Mouse (Mus musculus) ES-E14 (cell line): ENCODE results near the gene Gbf1. TPM values are rescaled to one million over a fixed set of nuclear protein-coding genes. Genes with fewer than 3 reads are reported as not detected.

Source experiments
- DNase-seq: peaks from one replicate; pipeline ENCODE4 v3.0.0-alpha.2; 2013; ENCODE audit warnings: low read depth, low spot score
- H3K27ac ChIP-seq: 2 replicates; pipeline ENCODE4 v1.5.1; 2012; ENCODE audit warnings: low read depth, mild to moderate bottlenecking, low read length, moderate library complexity, mixed read lengths; ENCODE audit not compliant: poor library complexity, insufficient read depth, severe bottlenecking
- H3K36me3 ChIP-seq: 2 replicates; pipeline ENCODE4 v1.6.1; 2012; ENCODE audit warnings: mild to moderate bottlenecking, low read length, moderate library complexity, mixed read lengths; ENCODE audit not compliant: control insufficient read depth, poor library complexity, insufficient read depth, severe bottlenecking
- H3K4me1 ChIP-seq, 2 experiments: fragments of 150-350 bp in 1 of 2; sonication (generic) in 1 of 2; 2 replicates each; pipeline ENCODE4 v1.6.1; 2012; ENCODE audit warnings: low read length in 2 of 2, mild to moderate bottlenecking in 1 of 2, mixed read lengths in 1 of 2; ENCODE audit not compliant: control insufficient read depth in 2 of 2, insufficient read depth in 2 of 2, poor library complexity in 1 of 2
- H3K4me3 ChIP-seq, 2 experiments: fragments of 150-350 bp in 1 of 2; sonication (generic) in 1 of 2; 2 replicates each; pipeline ENCODE4 v1.5.1; 2012; ENCODE audit warnings: low read length in 2 of 2, low read depth in 1 of 2, mild to moderate bottlenecking in 1 of 2, mixed read lengths in 1 of 2; ENCODE audit not compliant: insufficient read depth in 1 of 2, poor library complexity in 1 of 2, severe bottlenecking in 1 of 2
- H3K9ac ChIP-seq: 2 replicates; pipeline ENCODE4 v1.6.1; 2012; ENCODE audit warnings: low read depth, mild to moderate bottlenecking, low read length, mixed read lengths; ENCODE audit not compliant: poor library complexity, insufficient read depth, severe bottlenecking
- H3K9me3 ChIP-seq: fragments of 150-350 bp; sonication (generic); 2 replicates; pipeline ENCODE4 v1.6.1; 2012; ENCODE audit warnings: low read depth, mild to moderate bottlenecking, low read length; ENCODE audit not compliant: control insufficient read depth, insufficient read depth
- CHD2 ChIP-seq: IDR thresholded peaks from 2 replicates; pipeline ENCODE4 v1.6.1; 2014; ENCODE audit warnings: mild to moderate bottlenecking, low read depth, low read length, inconsistent platforms
- HCFC1 ChIP-seq: IDR thresholded peaks from 2 replicates; pipeline ENCODE4 v1.6.1; 2012; ENCODE audit warnings: low read length, inconsistent platforms, borderline replicate concordance; ENCODE audit not compliant: insufficient read depth
- MAFK ChIP-seq: IDR thresholded peaks from 2 replicates; pipeline ENCODE4 v1.6.1; 2014; ENCODE audit warnings: mild to moderate bottlenecking, low read depth, low read length, inconsistent platforms; ENCODE audit not compliant: insufficient read depth
- ZC3H11A ChIP-seq: IDR thresholded peaks from 2 replicates; pipeline ENCODE4 v1.6.1; 2012; ENCODE audit warnings: low read depth, mild to moderate bottlenecking, inconsistent platforms, low read length, borderline replicate concordance
- ZNF384 ChIP-seq: IDR thresholded peaks from 2 replicates; pipeline ENCODE4 v1.6.1; 2012; ENCODE audit warnings: low read depth, low read length, inconsistent platforms
- in situ Hi-C, 2 experiments: fragments of 600-800 bp; cut with MboI; formaldehyde crosslinking; loops; one replicate each; pipeline ENCODE4 v1.15.1; 2025; ENCODE audit warnings: low sequenced_read_pairs in 2 of 2, inconsistent platforms in 1 of 2; ENCODE audit not compliant: unreplicated experiment in 2 of 2
- total RNA-seq: library from RNA; depleted of rRNA; stranded (reverse); fragments of 300-350 nt; gene quantifications from 2 replicates; pipeline ENCODE4 v1.2.3, GENCODE M21; 2012

Gene Gbf1
- total RNA-seq, 1 experiment: 29.0 TPM

GRCm38 (mm10) chr19:46318031-46318471 lies 165.7 kb downstream of the Gbf1 start:
- in situ Hi-C loops: no loop called here
- Histone ChIP-seq H3K36me3 (no peaks in the 10 kb centered on the region), H3K9me3 (no peaks in the 10 kb centered on the region), H3K4me1 (peaks cover 0 to 13% of the 10 kb centered on the region in 2 experiments; a peak in 1 of 4 replicates), H3K4me3 (peak overlapping the region; percentile 11 to 66; a peak in 3 of 4 replicates), H3K9ac (no peak overlapping the region), H3K27ac (no peak overlapping the region)
- no peak for TF ChIP-seq ZNF384
- no peak for TF ChIP-seq CHD2
- no peak for DNase-seq

GRCm38 (mm10) chr19:46318586-46319378 lies 166.5 kb downstream of the Gbf1 start:
- H3K4me3 ChIP-seq: no peak overlapping the region; a peak in 1 of 4 replicates
- no peak for DNase-seq
- H3K27ac ChIP-seq: no peak overlapping the region
- peaks cover 0 to 13% of the 10 kb centered on the region in 2 experiments; a peak in 1 of 4 replicates for H3K4me1 ChIP-seq
- TF ChIP-seq HCFC1: no peak
- no peak for TF ChIP-seq ZC3H11A
- no peak for TF ChIP-seq CHD2
- no peak for TF ChIP-seq ZNF384
- no peak for TF ChIP-seq MAFK
- no peaks in the 10 kb centered on the region for H3K9me3 ChIP-seq
- H3K9ac ChIP-seq: no peak overlapping the region
- H3K36me3 ChIP-seq: no peaks in the 10 kb centered on the region
- in situ Hi-C loops: no loop called here

GRCm38 (mm10) chr19:46320076-46320785 lies 167.9 kb downstream of the Gbf1 start:
- no peak overlapping the region for H3K27ac ChIP-seq
- TF ChIP-seq MAFK (no peak), CHD2 (no peak), HCFC1 (no peak), ZC3H11A (no peak), ZNF384 (no peak)
- H3K4me1 ChIP-seq: peaks cover 0 to 11% of the 10 kb centered on the region in 2 experiments; a peak in 1 of 4 replicates
- no peak for DNase-seq
- in situ Hi-C loops: no loop called here
- no peak overlapping the region for H3K4me3 ChIP-seq
- H3K36me3 ChIP-seq: no peaks in the 10 kb centered on the region
- no peak overlapping the region for H3K9ac ChIP-seq
- H3K9me3 ChIP-seq: no peaks in the 10 kb centered on the region

- TF ChIP-seq ZC3H11A: no peak
- Histone ChIP-seq H3K36me3 (no peaks in the 10 kb centered on the region), H3K27ac (no peak overlapping the region), H3K4me1 (peaks cover 0 to 12% of the 10 kb centered on the region in 2 experiments; a peak in 1 of 4 replicates), H3K4me3 (no peak overlapping the region), H3K9me3 (no peaks in the 10 kb centered on the region), H3K9ac (no peak overlapping the region)
- in situ Hi-C loops: no loop called here
- DNase-seq: no peak
Observed at GRCm38 (mm10) chr19:46321101-46321943, 169.0 kb downstream of the Gbf1 start.
